Mouse (Mus musculus) left cerebral cortex, postnatal 14 days (tissue): ENCODE results near the gene Defb21. TPM values are rescaled to one million over a fixed set of nuclear protein-coding genes. Genes with fewer than 3 reads are reported as not detected.

Experiments used
- DNase-seq, 2 experiments: peaks; one replicate each; pipeline ENCODE4 v3.0.0; 2021 to 2022; ENCODE audit warnings: low spot score in 2 of 2, mixed read lengths in 1 of 2
- intact Hi-C: fragments of 180-260 bp; cut with DNase I; formaldehyde crosslinking; loops from one replicate; pipeline ENCODE4 v1.15.1; 2025
- total RNA-seq, 2 experiments: library from RNA; stranded (reverse); gene quantifications; 2 replicates each; pipeline ENCODE4 v1.2.3; 2021

The Defb21 gene
- total RNA-seq, 2 experiments from 2014 or later, result not detected

DNA sequence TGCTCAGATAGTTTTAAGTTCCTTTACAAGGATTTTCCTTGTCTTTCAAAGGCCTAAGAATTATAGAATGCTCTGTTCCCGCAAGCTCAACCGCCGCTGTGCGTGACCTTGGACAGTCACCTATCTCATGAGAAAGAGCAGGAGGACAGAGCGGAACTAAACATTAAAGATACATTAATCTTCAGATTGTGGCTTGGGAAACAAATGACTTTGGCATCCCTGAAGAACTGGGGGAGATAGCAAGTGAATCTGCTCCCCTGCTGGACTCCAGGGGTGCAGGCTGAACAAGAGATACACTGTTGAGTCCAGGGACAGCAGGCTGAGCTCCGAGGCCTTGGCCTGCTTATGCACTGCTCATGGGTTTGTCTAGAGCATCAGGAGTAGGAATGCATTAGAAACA lies 27.5 kb downstream of the Defb21 start:
- no peak for DNase-seq
- intact Hi-C loops, result no loop called here

- intact Hi-C loops, result no loop called here
- DNase-seq, result no peak
Observed at GRCm38 (mm10) chr2:152601275-152601960, 28.9 kb downstream of the Defb21 start.

- DNase-seq, result peak in 1 of 2 experiments; percentile 51
- intact Hi-C loops, result no loop called here
Observed at GRCm38 (mm10) chr2:152604057-152604456, 31.5 kb downstream of the Defb21 start, which contains the start of gene Defb36. Gene Defb36 (plus strand): TSS chr2:152604327.

DNA sequence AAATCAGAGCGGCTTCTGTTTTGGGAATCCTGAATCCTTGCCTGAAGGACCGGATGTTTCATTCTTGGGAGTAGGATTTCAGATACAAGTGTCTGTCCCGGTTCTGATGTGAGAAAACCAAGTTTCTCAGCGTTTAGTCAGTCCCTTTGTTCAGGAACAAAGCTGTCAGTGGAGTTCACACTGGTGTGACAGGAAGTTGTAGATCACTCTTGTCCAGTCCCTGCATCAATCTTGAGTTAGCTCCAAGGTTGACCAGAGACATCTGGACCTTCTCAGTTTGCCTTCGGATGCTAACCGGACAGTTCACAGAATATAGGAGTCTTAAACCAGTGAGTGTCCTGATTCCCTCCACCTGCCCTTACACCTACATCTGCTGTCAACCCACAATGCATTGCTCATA lies 35.2 kb downstream of the Defb21 start:
- intact Hi-C loops, result no loop called here
- DNase-seq, result no peak

DNA sequence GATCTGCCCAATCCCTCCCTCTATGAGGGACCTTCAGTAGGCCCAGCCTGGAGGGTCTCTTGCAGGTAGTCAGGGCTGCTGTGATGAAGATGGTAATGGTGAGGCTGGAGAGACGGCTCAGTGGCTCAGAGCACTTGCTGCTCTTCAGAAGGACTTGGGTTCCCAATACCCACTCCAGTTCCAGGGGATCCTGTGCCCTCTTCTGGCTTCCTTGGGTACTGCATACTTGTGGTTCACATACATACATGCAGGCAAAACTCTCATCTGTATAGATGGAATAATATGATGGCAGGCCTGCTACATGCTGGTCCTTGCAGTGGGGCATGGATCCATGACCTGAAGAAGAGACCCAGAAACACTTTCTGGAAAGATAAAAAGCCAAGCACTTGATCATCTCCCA lies 36.2 kb downstream of the Defb21 start:
- DNase-seq, result no peak
- intact Hi-C loops, result no loop called here

DNA sequence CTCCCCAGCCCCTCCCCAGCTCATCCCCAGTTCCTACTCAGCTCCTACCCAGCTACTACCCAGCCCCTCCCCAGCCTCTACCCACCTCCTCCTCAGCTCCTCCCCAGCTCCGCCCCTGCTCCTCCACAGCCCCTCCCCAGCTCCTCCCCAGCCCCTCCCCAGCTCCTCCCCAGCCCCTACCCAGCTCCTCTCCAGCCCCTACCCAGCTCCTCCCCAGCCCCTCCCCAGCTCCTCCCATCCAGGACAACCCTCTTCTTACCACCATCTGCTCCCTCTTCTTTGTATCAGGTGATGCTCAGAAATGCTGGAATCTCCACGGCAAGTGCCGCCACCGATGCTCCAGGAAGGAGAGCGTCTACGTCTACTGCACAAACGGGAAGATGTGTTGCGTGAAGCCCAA lies 39.6 kb downstream of the Defb21 start:
- intact Hi-C loops, result no loop called here
- DNase-seq, result no peak

DNA sequence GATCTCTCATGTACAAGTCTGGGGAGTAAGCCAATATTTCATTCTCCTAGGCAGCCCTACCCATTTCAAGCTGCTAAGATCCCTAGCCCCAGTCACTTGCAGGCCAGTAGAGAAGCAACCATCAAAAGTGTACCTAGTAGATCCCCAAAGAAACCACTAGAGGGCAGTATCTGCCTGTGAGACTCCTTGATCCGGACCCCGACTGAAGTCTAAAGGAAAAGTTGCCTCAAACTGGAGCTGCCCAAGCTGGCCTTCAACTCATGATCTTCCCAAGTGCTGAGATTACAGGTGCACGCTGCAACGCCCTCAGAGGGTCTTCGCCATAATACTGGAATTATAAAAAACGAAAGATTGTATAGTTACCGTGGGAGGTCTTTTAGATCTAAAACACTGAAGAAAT lies 43.0 kb downstream of the Defb21 start:
- intact Hi-C loops, result loop anchor here (2.0 to 5.0 kb wide), 3 partner anchors 41 to 217 kb away; partner anchors contain the start of gene Bcl2l1
- DNase-seq, result peak; percentile 75 to 77

GRCm38 (mm10) chr2:152616470-152616869 lies 43.9 kb downstream of the Defb21 start:
- intact Hi-C loops, result loop anchor here (5.0 kb wide), 1 partner anchor 216 kb away; the partner anchor contains the start of gene Bcl2l1

DNA sequence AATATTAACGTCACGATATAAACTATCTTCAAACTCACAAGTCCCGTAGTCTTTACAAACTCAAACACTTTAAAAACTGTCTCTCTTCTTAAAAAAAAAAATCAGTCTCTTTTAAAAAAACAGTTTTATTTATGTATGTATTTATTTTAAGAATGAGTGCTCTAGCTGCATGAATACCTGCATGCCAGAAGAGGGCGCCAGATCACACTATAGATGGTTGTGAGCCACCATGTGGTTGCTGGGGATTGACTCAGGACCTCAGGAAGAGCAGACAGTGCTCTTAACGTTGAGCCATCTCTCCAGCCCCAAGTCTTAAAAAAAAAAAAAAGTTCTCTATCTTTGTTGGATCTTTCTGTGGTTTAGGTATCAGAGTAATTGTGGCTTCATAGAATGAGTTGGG lies 44.8 kb downstream of the Defb21 start:
- DNase-seq, result no peak

More at GRCm38 (mm10) chr2:152616470-152616869, 43.9 kb downstream of the Defb21 start:
- no peak for DNase-seq

DNA sequence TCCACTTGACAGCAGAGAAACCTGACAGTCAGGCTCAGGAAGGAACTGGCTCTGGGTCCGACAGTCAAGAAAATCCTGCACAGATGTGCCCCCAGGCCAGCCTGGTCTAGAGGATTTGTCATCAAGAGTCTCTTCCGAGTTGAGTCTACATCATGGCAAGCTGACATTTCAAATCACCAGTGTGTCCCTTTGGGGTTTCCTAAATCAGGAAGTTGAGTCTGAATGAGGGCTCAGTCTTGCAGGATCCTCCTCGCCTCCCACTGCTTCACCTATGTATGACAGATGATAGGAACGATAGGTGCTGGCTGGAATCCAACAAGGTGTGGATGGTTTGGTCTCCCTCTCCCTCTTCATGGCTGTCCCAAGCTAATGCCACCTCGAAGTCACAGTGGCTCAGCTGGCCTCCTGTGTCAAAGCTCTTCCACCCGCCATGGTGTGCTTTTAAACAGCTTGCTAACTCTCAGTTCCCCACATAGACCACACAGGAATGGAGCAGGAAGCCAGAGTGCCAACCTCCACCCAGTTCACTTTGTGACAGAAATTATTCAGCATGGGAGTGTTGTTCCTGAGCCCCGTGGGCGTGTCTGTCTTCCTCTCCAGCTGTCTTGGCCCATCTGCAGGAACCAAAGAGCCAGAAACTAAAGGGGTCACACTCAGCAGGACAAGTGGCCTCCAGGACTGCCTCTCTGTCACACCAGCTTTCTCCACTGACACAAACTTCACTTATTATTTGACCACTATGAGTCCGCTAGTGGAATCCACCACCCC lies 48.0 kb downstream of the Defb21 start:
- DNase-seq, result no peak
- intact Hi-C loops, result no loop called here

More for the DNA sequence above, 44.8 kb downstream of the Defb21 start:
- intact Hi-C loops, result loop anchor here (5.0 kb wide), 1 partner anchor 215 kb away; the partner anchor contains the start of gene Bcl2l1

GRCm38 (mm10) chr2:152622151-152622550 lies 49.6 kb downstream of the Defb21 start:
- intact Hi-C loops, result no loop called here
- DNase-seq, result no peak

GRCm38 (mm10) chr2:152622953-152623352 lies 50.4 kb downstream of the Defb21 start, which contains the start of gene Defb25:
Gene Defb25 (minus strand): TSS chr2:152623053.
- DNase-seq, result no peak
- intact Hi-C loops, result no loop called here

Other genes with a start within 250 kb of the Defb21 start
- 100 to 1,000 TPM; 107 to 116 TPM for gene Rbck1, start 240.1 kb upstream of the Defb21 start, total RNA-seq
- under 1 TPM; 0.34 to 0.99 TPM for gene Trib3, start 228.7 kb upstream of the Defb21 start, total RNA-seq
- gene Nrsn2, start 196.1 kb upstream of the Defb21 start, total RNA-seq, result 10 to 100 TPM; 38.3 to 57.6 TPM
- 10 to 100 TPM; 17.9 to 22.0 TPM for gene Sox12, start 174.7 kb upstream of the Defb21 start, total RNA-seq
- 10 to 100 TPM in 1 of 2 experiments, 1 to 10 TPM in 1; 8.7 to 11.9 TPM for gene Zcchc3, start 157.7 kb upstream of the Defb21 start, total RNA-seq
- gene 6820408C15Rik, start 157.2 kb upstream of the Defb21 start, total RNA-seq, result 1 to 10 TPM; 3.1 to 3.3 TPM
- gene Defb23, start 108.1 kb upstream of the Defb21 start, total RNA-seq, result not detected
- not detected for gene Defb20, start 95.7 kb upstream of the Defb21 start, total RNA-seq
- not detected for gene Defb22, start 82.6 kb upstream of the Defb21 start, total RNA-seq
- not detected for gene Defb26, start 61.1 kb upstream of the Defb21 start, total RNA-seq
- gene Defb28, start 54.5 kb upstream of the Defb21 start, total RNA-seq, result not detected
- gene Defb29, start 32.6 kb upstream of the Defb21 start, total RNA-seq, result not detected
- not detected for gene Gm17416, start 3.4 kb upstream of the Defb21 start, total RNA-seq
- gene Defb19, start 7.6 kb downstream of the Defb21 start, total RNA-seq, result not detected
- gene Defb45, start 26.7 kb downstream of the Defb21 start, total RNA-seq, result not detected
- not detected for gene Defb36, start 31.6 kb downstream of the Defb21 start, total RNA-seq
- not detected for gene Defb25, start 50.3 kb downstream of the Defb21 start, total RNA-seq
- under 1 TPM; 0.90 to 0.99 TPM for gene Rem1, start 54.2 kb downstream of the Defb21 start, total RNA-seq
- gene H13, start 96.7 kb downstream of the Defb21 start, total RNA-seq, result 10 to 100 TPM; 90.8 to 90.9 TPM
- gene Mcts2, start 114.3 kb downstream of the Defb21 start, total RNA-seq, result 10 to 100 TPM; 17.9 to 20.4 TPM
- gene Id1, start 163.5 kb downstream of the Defb21 start, total RNA-seq, result 10 to 100 TPM; 19.5 to 26.4 TPM
- gene Cox4i2, start 181.4 kb downstream of the Defb21 start, total RNA-seq, result 1 to 10 TPM; 2.3 to 2.8 TPM